Mouse (Mus musculus): ENCODE measurements around the gene Tmem108.

Tmem108 gene

DNA sequence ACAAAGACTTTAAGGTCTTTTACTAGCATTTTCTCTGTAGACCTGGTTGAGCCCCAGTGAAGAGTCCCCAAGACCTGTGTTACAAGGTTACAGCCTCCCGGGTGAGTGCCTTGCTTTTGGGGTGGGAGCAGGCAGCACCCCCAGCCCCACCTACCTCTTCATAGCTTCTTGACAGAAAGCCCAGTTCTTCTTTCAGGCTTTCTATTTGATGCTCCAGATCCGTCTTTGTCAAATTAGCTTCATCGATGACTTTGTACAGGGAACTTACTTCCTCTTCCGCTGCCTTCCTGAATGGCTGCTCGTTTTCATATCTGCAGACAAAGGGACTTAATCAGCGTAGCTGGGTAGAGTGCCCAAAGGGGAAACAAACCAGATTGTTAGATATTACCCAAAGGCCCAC, 312.0 kb downstream of the Tmem108 start:
- peak; percentile 42 to 50 for DNase-seq (ENCODE audit: low spot score in 2 of 2)

DNA sequence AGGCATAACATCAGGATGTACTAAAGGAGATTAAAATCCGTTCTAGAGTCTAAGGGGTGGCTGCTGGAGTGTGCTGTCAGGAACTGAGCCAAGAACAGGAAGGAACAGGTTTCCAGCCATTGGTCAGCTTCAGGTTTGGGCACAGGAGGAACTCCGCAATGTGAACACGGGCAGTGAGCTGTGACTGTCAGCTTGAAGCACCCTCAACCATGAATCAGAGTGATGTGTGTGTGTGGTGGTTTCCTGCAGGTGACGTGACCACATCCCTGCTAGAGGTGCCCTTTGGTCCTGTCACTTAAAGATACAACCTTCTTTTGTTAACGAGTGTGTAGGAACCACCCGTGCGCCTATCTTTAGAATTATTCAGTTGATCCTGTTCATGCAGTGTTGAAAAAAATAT, 312.5 kb downstream of the Tmem108 start:
- DNase-seq (ENCODE audit: low spot score in 2 of 2): peak; percentile 89

DNA sequence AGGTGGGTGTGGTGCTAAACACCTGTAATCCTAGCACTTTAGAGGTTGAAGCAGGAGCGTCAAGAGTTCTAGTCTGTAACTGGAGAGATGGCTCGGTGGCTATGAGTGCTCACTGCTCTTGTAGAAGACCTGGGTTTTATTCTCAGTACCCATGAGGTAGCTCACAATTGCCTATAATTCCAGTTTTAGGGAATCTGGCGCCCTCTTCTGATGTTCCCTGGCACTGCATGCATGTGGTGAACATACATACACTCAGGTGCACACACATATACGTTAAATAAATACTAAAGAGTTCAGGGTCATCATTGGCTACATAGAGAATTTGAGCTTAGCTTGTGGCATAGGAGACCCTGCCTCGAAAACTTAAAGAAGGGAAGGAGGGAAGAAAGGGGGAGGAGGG, 317.0 kb downstream of the Tmem108 start:
- DNase-seq (ENCODE audit: low spot score in 2 of 2): no peak

DNA sequence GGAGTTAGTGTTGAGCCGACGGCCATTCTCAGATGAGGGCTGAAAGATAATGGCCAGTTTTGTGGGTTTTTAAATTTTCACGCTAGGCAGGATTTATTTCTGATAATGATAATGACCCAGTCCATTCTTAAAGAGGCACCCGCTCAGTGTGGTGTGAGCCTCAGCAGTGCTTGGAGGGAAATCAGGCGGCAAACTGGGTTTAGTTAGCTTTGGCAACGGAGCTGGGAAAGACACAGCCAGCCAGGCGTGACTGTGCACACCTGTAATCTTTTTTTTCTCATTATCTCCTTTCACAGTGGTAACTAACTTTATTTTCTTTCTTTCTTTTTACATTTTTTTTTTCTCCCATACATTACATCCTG, 317.8 kb downstream of the Tmem108 start:
- DNase-seq (ENCODE audit: low spot score in 2 of 2): no peak

DNA sequence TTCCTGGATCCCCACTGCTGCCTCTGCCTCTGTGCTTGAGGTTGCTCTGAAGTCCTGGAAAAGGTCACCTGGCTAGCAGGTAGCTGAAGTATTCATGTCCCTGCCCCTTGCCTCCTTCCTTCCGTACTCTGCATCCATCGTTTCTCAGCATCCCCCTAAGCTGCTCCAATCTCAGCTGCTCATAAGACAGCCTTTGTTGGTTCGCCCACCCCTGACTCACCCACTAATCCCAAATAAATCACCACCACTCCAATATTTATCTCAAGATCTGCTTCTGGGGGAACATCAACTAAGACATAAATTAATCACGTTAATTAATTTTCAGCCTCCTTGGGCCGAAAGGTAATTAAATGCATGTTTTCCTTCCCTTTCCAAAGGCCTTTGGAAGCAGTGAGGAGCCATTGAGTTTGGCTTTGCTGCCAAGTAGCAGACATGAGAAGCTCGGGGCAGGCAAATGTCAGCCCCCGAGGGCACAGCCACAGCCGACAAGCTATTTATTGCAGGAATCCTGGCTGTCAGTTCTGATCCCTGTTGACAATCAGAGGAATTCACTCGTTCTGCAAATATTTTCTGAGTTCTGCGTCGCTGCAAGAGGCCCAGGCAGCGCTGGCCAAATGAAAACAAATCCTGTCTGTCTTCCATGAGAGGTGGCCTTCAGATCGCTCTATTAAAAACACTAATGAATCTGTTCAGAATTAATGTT, 318.4 kb downstream of the Tmem108 start:
- DNase-seq (ENCODE audit: low spot score in 2 of 2): no peak

DNA sequence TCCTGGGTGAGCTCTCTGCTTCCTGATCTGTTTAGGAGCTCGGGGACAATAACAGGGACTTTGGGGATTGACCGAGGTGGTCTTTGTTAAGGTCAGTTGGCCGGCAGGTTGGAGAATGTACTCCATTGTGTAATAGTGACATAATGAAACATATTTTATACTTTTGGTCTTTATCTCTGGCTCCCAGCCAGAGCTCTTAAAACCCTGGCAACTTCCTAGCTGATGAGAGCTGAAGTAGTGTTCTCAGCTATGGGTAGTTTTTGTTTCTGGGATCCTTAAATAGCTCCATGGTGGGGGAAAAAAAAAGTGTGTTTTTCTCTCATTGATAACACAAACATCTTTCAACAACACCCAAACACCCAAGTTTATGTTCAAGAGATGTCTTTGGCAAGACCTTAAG, 321.0 kb downstream of the Tmem108 start:
- DNase-seq (ENCODE audit: low spot score in 2 of 2): no peak

DNA sequence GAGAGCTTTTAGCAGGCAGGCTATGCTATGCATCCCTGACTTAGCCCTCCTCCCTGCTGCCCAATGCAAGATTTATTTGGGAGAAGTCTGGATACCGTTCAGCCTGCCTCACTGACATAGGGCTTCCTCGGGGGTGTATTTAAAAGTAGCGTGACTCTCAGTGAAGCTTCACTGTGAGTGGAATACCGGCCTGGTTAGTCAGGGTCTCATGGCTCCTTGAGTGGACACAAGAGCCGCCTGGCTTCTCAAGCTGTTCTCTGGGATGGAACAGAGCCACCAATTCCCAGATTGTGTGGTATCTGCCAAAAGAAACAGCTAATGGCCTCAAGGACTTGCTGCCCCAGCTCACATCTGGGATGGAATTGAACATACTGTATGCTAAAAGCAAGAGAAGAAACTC, 324.5 kb downstream of the Tmem108 start:
- no peak for DNase-seq (ENCODE audit: low spot score in 2 of 2)

DNA sequence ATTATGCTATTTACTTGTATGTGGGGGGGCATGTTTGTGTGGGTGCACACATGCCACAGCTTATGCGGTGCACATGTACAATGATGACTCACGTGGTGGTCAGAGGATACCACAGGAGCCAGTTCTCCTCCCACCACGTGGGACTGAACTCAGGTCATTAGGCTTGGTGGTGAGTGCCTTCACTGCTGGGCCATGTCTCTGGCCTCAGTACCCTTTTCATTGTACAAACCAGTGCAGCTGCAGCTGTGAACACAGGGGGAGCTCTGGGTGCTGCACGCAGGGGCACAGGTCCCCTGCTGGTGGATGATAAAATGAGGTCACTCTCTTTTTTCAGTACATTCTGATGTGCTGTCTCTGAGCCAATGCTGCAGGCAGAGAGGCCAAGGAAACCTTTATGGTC, 327.5 kb downstream of the Tmem108 start:
- DNase-seq (ENCODE audit: low spot score in 2 of 2): peak; percentile 40 to 46

All from spleen, postnatal 36 days (tissue).